Mouse (Mus musculus) ES-E14 (cell line): ENCODE results near the gene Tcl1b1.
"Not testable (repeated sequence)": the region's sequence is repeated elsewhere in the genome, so short reads cannot be mapped to it uniquely, and the experiment has no call there.

ENCODE experiments used
- CHD2 ChIP-seq: IDR thresholded peaks from 2 replicates; pipeline ENCODE4 v1.6.1; 2014; ENCODE audit warnings: mild to moderate bottlenecking, low read depth, low read length, inconsistent platforms
- HCFC1 ChIP-seq: IDR thresholded peaks from 2 replicates; pipeline ENCODE4 v1.6.1; 2012; ENCODE audit warnings: low read length, inconsistent platforms, borderline replicate concordance; ENCODE audit not compliant: insufficient read depth
- ZC3H11A ChIP-seq: IDR thresholded peaks from 2 replicates; pipeline ENCODE4 v1.6.1; 2012; ENCODE audit warnings: low read depth, mild to moderate bottlenecking, inconsistent platforms, low read length, borderline replicate concordance

DNA sequence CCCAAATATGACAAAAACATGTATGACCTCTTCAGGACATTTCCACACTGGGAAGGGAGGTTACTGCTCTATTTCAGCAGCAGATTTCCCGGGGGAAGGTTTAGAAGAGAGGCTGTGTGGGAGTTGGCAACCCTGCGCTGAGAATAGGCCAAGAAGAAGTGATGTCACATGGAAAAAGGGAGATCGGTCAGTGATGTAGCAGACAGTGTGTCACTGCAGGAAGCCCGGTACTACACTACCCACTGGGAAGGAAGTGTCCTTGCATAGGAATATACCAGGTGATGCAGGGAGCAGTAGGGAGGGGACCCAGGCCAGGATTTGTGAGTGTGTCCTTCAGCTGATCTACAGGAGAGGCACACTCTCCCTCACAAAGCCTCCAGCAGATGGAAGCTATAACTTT lies 4.2 kb upstream of the Tcl1b1 start:
- TF ChIP-seq ZC3H11A, HCFC1, CHD2: not testable (repeated sequence)
